Mouse (Mus musculus): ENCODE data around the gene Dcps.
"Not testable (repeated sequence)": the region's sequence is repeated elsewhere in the genome, so short reads cannot be mapped to it uniquely, and the experiment has no call there.

Dcps gene

GRCm38 (mm10) chr9:35182832-35183231, 7.0 kb upstream of the Dcps start:
- in situ Hi-C loops (cut with MboI; ENCODE audit: low sequenced_read_pairs): no loop called here

GRCm38 (mm10) chr9:35176124-35176659, 331 bp upstream of the Dcps start:
- in situ Hi-C loops (cut with MboI; ENCODE audit: low sequenced_read_pairs): no loop called here

GRCm38 (mm10) chr9:35173331-35173730, 2.5 kb downstream of the Dcps start:
- in situ Hi-C loops (cut with MboI; ENCODE audit: low sequenced_read_pairs): no loop called here

GRCm38 (mm10) chr9:35170071-35170470, 5.8 kb downstream of the Dcps start:
- in situ Hi-C loops (cut with MboI; ENCODE audit: low sequenced_read_pairs): no loop called here

- in situ Hi-C loops (cut with MboI; ENCODE audit: low sequenced_read_pairs): no loop called here
These were observed 8.8 kb downstream of the Dcps start for GRCm38 (mm10) chr9:35166798-35167635.

GRCm38 (mm10) chr9:35166144-35166797, 9.6 kb downstream of the Dcps start:
- in situ Hi-C loops (cut with MboI; ENCODE audit: low sequenced_read_pairs): no loop called here

GRCm38 (mm10) chr9:35164142-35164874, 11.6 kb downstream of the Dcps start:
- in situ Hi-C loops (cut with MboI; ENCODE audit: low sequenced_read_pairs): no loop called here

- in situ Hi-C loops (cut with MboI; ENCODE audit: low sequenced_read_pairs): no loop called here
These were observed 12.7 kb downstream of the Dcps start for GRCm38 (mm10) chr9:35163011-35163690.

GRCm38 (mm10) chr9:35161721-35162120, 14.1 kb downstream of the Dcps start:
- in situ Hi-C loops (cut with MboI; ENCODE audit: low sequenced_read_pairs): no loop called here

GRCm38 (mm10) chr9:35160662-35161061, 15.2 kb downstream of the Dcps start:
- in situ Hi-C loops (cut with MboI; ENCODE audit: low sequenced_read_pairs): no loop called here

- in situ Hi-C loops (cut with MboI; ENCODE audit: low sequenced_read_pairs): no loop called here
These were observed 17.4 kb downstream of the Dcps start for GRCm38 (mm10) chr9:35158477-35158876.

GRCm38 (mm10) chr9:35156862-35157261, 19.0 kb downstream of the Dcps start:
- in situ Hi-C loops (cut with MboI; ENCODE audit: low sequenced_read_pairs): no loop called here

- in situ Hi-C loops (cut with MboI; ENCODE audit: low sequenced_read_pairs): no loop called here
These were observed 19.7 kb downstream of the Dcps start for GRCm38 (mm10) chr9:35156002-35156710.

- in situ Hi-C loops (cut with MboI; ENCODE audit: low sequenced_read_pairs): no loop called here
These were observed 22.9 kb downstream of the Dcps start for GRCm38 (mm10) chr9:35152923-35153322.

GRCm38 (mm10) chr9:35148822-35149221, 27.0 kb downstream of the Dcps start:
- in situ Hi-C loops (cut with MboI; ENCODE audit: low sequenced_read_pairs): not testable (repeated sequence)

GRCm38 (mm10) chr9:35147261-35147660, 28.6 kb downstream of the Dcps start:
- in situ Hi-C loops (cut with MboI; ENCODE audit: low sequenced_read_pairs): not testable (repeated sequence)

- in situ Hi-C loops (cut with MboI; ENCODE audit: low sequenced_read_pairs): no loop called here
These were observed 30.0 kb downstream of the Dcps start for GRCm38 (mm10) chr9:35145829-35146228.

GRCm38 (mm10) chr9:35145118-35145517, 30.7 kb downstream of the Dcps start:
- in situ Hi-C loops (cut with MboI; ENCODE audit: low sequenced_read_pairs): no loop called here

GRCm38 (mm10) chr9:35142221-35142620, 33.6 kb downstream of the Dcps start:
- in situ Hi-C loops (cut with MboI; ENCODE audit: low sequenced_read_pairs): no loop called here

- in situ Hi-C loops (cut with MboI; ENCODE audit: low sequenced_read_pairs): no loop called here
These were observed 36.6 kb downstream of the Dcps start for GRCm38 (mm10) chr9:35139231-35139744.
